Mouse (Mus musculus) forebrain, postnatal 0 days (tissue): Measurements from ENCODE around the gene Nox4. TPM values are rescaled to one million over a fixed set of nuclear protein-coding genes. Genes with fewer than 3 reads are reported as not detected.
"Not testable (repeated sequence)": the region's sequence is repeated elsewhere in the genome, so short reads cannot be mapped to it uniquely, and the experiment has no call there.

Source experiments
- ATAC-seq: fragments of 200-750 bp; cut with Nextera tagmentation; 2 replicates; pipeline ENCODE4 v1.8.0; 2017; ENCODE audit warnings: mild to moderate bottlenecking, moderate library complexity
- DNase-seq: peaks from one replicate; pipeline ENCODE4 v3.0.0-alpha.2; 2015
- H3K27ac ChIP-seq: fragments of 300-500 bp; sonication (generic); 2 replicates; pipeline ENCODE4 v1.5.1; 2014; ENCODE audit warnings: low read depth, mild to moderate bottlenecking, antibody characterized with exemption, low read length, moderate library complexity, mixed read lengths
- H3K27me3 ChIP-seq: fragments of 300-500 bp; sonication (generic); 2 replicates; pipeline ENCODE4 v1.6.1; 2014; ENCODE audit warnings: mild to moderate bottlenecking, low read length, mixed read lengths; ENCODE audit not compliant: insufficient read depth
- H3K36me3 ChIP-seq: fragments of 300-500 bp; sonication (generic); 2 replicates; pipeline ENCODE4 v1.6.1; 2014; ENCODE audit warnings: mild to moderate bottlenecking, moderate library complexity; ENCODE audit not compliant: insufficient read depth
- H3K4me1 ChIP-seq: fragments of 300-500 bp; sonication (generic); 2 replicates; pipeline ENCODE4 v1.6.1; 2014; ENCODE audit warnings: antibody characterized with exemption; ENCODE audit not compliant: insufficient read depth
- H3K4me2 ChIP-seq: fragments of 300-500 bp; sonication (generic); 2 replicates; pipeline ENCODE4 v1.6.1; 2014; ENCODE audit warnings: low read depth, mild to moderate bottlenecking, moderate library complexity
- H3K4me3 ChIP-seq: fragments of 300-500 bp; sonication (generic); 2 replicates; pipeline ENCODE4 v1.5.1; 2014; ENCODE audit warnings: low read depth, low read length, mixed read lengths
- H3K9ac ChIP-seq: fragments of 300-500 bp; sonication (generic); 2 replicates; pipeline ENCODE4 v1.6.1; 2014; ENCODE audit warnings: mild to moderate bottlenecking
- H3K9me3 ChIP-seq: fragments of 300-500 bp; sonication (generic); 2 replicates; pipeline ENCODE4 v1.6.1; 2016; ENCODE audit warnings: low read length
- CTCF ChIP-seq: sonication (generic); IDR thresholded peaks from 2 replicates; pipeline ENCODE4 v1.5.1; 2016; ENCODE audit warnings: antibody characterized with exemption, control low read depth, low read depth
- WGBS: fragments of 180-500 bp; shearing (Covaris S2); extraction: QIAGEN DNeasy Blood & Tissue Kit; methylation state at CpG from one replicate; pipeline ENCODE4 v1.1.7; 2014; 5-methylcytosine and 5-hydroxymethylcytosine counted together
- polyA plus RNA-seq: library from polyadenylated mRNA; unstranded; fragments of >200 nt; fragmentation: Nextera tagmentation; extraction: Ambion mirVana; gene quantifications from 2 replicates; pipeline ENCODE4 v1.2.1, GENCODE M21; 2015
- total RNA-seq: library from RNA; depleted of rRNA; stranded (reverse); fragments of >200 nt; gene quantifications from 2 replicates; pipeline ENCODE4 v1.2.3, GENCODE M21; 2014; rRNA removed

Nox4 gene
- total and polyA plus RNA-seq, 2 experiments from 2014 or later = 1.1 to 1.6 TPM

DNA sequence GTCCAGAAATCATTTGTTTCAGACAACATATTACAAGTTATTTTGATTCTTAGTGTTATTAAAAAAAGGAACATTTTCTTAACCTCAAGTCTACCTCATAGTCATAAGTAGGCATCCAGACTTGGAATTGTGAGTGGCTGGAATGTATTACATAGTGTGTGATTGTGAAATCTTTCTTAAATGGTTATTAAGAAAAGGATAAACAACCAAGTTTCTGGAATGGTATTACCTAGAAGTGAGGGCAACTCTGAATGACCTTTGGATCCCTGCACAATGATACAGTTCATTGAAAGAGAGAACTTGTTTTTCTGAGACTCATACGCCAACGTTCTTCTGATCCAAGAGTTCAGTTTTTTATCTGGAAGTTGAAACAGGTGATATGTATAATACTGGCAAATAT lies 125.4 kb downstream of the Nox4 start:
- no peak for TF ChIP-seq CTCF
- Histone ChIP-seq H3K9me3 (no peaks in the 10 kb centered on the region), H3K4me2 (no peak overlapping the region), H3K9ac (no peak overlapping the region), H3K4me1 (no peaks in the 10 kb centered on the region), H3K36me3 (no peaks in the 10 kb centered on the region), H3K4me3 (no peak overlapping the region), H3K27me3 (no peaks in the 10 kb centered on the region), H3K27ac (no peak overlapping the region)
- WGBS = 82% methylated on average over 2 of the region's 2 CpGs
- ATAC-seq (no peak), DNase-seq (no peak)

DNA sequence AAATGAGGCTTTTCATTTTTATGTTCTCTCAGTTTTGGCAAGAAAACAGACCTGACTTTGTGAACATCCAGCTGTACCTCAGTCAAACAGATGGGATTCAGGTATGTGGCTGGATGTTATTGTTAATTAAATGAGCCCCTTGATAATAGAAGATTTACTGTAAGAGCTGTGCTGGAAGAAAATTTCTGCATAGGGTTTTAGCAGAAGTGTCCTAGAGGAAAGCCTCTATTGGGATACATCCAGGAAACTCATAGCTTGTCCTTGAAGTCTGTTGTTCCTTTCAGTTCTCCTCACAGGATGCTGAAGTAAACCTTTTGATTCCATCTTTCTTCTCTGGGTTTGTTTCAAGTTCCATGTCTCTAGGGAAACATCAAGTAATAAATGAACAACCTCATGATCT lies 128.4 kb downstream of the Nox4 start:
- Histone ChIP-seq H3K9ac (no peak overlapping the region), H3K4me1 (no peaks in the 10 kb centered on the region), H3K36me3 (no peaks in the 10 kb centered on the region), H3K4me3 (no peak overlapping the region), H3K27me3 (no peaks in the 10 kb centered on the region), H3K4me2 (no peak overlapping the region), H3K27ac (no peak overlapping the region), H3K9me3 (no peaks in the 10 kb centered on the region)
- ATAC-seq (no peak), DNase-seq (no peak)
- no peak for TF ChIP-seq CTCF

DNA sequence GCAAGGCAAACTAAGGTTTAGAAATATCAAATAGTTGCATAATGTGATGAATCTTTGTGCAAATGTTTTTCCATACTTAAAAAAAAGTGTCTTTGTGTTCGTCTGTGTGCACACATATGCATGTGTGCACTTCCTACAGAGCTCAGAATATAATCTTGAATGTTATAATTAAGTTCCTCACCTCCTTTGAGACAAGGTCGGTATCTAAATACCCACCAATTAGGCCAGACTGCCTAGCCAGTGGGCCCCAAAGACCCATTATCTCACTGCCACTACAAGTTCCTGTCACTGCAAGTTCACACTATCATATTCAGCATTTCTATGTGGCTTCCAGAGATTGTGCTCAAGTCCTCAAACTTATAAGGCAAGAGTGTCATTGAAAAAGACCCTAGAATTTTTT lies 129.0 kb downstream of the Nox4 start:
- TF ChIP-seq CTCF = no peak
- DNase-seq = no peak
- Histone ChIP-seq H3K4me2 (no peak overlapping the region), H3K4me3 (no peak overlapping the region), H3K4me1 (no peaks in the 10 kb centered on the region), H3K27me3 (no peaks in the 10 kb centered on the region), H3K27ac (no peak overlapping the region), H3K9me3 (no peaks in the 10 kb centered on the region), H3K9ac (no peak overlapping the region), H3K36me3 (no peaks in the 10 kb centered on the region)
- 44% methylated on average over 2 of the region's 2 CpGs for WGBS
- ATAC-seq = no peak

DNA sequence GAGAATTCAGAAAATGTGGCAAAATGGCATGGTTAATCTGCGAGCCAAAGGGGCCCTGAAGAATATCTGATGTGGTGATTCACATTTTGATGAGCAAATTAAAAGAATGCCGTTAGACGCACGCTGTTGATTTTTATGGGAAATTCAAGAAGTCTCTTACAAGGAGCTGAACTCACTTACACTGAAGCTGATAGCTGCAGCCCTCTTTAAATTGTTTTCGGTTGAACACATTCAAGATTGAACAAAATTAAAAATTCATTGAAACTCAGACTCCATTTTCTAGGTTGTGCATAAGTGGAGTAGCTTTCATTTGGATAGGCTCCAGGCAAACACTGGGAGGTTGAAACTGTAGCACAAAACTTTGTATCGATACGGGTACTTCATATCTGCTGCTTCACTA lies 151.1 kb downstream of the Nox4 start:
- H3K9ac ChIP-seq = no peak overlapping the region
- DNase-seq (no peak), ATAC-seq (no peak)
- H3K36me3 ChIP-seq = no peaks in the 10 kb centered on the region
- no peak overlapping the region for H3K27ac ChIP-seq
- H3K4me1 ChIP-seq = no peaks in the 10 kb centered on the region
- H3K9me3 ChIP-seq = no peaks in the 10 kb centered on the region
- no peak overlapping the region for H3K4me2 ChIP-seq
- TF ChIP-seq CTCF = no peak
- WGBS = 87% methylated on average over 7 of the region's 7 CpGs
- H3K27me3 ChIP-seq = no peaks in the 10 kb centered on the region
- H3K4me3 ChIP-seq = no peak overlapping the region

DNA sequence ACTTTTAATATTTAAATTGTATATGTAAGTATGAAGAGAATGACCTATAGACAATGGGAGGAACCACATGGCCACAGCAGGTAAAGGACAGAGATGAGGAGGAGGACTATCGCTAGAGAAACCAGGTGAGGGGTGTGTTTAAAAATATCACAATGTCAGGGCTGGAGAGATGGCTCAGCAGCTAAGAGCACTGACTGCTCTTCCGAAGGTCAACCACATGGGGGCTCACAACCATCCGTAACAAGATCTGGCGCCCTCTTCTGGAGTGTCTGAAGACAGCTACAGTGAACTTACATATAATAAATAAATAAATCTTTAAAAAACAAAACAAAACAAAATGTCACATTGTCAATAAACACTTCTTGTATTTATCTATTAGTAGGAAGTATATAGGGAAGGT lies 165.5 kb downstream of the Nox4 start:
- not testable (repeated sequence) for H3K36me3 ChIP-seq, DNase-seq, ATAC-seq, H3K9ac ChIP-seq, H3K4me2 ChIP-seq, H3K27me3 ChIP-seq, H3K9me3 ChIP-seq, H3K27ac ChIP-seq, H3K4me3 ChIP-seq, H3K4me1 ChIP-seq
- 7% methylated on average over 4 of the region's 4 CpGs for WGBS
- peak; percentile 54 for TF ChIP-seq CTCF

DNA sequence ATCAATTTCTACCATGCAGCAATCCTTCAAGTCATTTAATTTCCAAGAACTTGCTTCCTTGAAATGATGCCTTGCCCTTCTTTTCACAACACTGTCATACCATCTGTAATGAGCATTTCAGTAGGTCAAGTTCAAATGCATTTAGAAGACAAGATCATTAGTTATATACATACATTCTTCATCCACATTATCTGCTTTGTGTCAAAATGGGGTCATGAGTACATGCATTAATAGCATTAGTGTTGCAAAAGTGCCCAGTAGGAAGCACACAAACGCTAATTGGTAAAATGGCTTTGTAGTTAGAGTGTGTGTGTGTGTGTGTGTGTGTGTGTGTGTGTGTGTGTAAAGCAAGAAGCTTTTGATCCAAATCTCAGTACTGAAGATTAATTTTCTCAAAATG lies 167.4 kb downstream of the Nox4 start:
- H3K27ac ChIP-seq = no peak overlapping the region
- H3K4me1 ChIP-seq = no peaks in the 10 kb centered on the region
- no peaks in the 10 kb centered on the region for H3K36me3 ChIP-seq
- H3K9me3 ChIP-seq = no peaks in the 10 kb centered on the region
- no peak overlapping the region for H3K9ac ChIP-seq
- H3K27me3 ChIP-seq = no peaks in the 10 kb centered on the region
- TF ChIP-seq CTCF = no peak
- WGBS = 58% methylated on average over 1 of the region's 1 CpGs
- no peak overlapping the region for H3K4me3 ChIP-seq
- no peak for DNase-seq
- no peak for ATAC-seq
- H3K4me2 ChIP-seq = no peak overlapping the region

Other genes with a start within 250 kb of the Nox4 start
- gene Vmn2r79, start 250.0 kb upstream of the Nox4 start, total RNA-seq = not detected in 2 replicates
- not detected in 2 replicates for gene Vmn2r79, start 250.0 kb upstream of the Nox4 start, polyA plus RNA-seq
- gene Tyr, start 247.4 kb downstream of the Nox4 start, total RNA-seq = 0.08 TPM in 1 of 2 replicates, not detected in the other
- 0.03 TPM in 1 of 2 replicates, not detected in the other for gene Tyr, start 247.4 kb downstream of the Nox4 start, polyA plus RNA-seq